Mouse (Mus musculus) neutrophil, adult 59 days (primary cell): ENCODE measurements around the gene Ssu72. TPM values are rescaled to one million over a fixed set of nuclear protein-coding genes. Genes with fewer than 3 reads are reported as not detected.

Source experiments
- total RNA-seq, 2 experiments: library from RNA; stranded (reverse); gene quantifications; 1 replicate in 1 of 2; 2 replicates in 1 of 2; pipeline ENCODE4 v1.2.4; 2023

The Ssu72 gene
- 10 to 100 TPM; 95.1 to 95.2 TPM for total RNA-seq

GRCm38 (mm10) chr4:155704721-155705591, at the start of gene Ssu72:
Gene Ssu72, plus strand, starts transcription at chr4:155704800.

DNA sequence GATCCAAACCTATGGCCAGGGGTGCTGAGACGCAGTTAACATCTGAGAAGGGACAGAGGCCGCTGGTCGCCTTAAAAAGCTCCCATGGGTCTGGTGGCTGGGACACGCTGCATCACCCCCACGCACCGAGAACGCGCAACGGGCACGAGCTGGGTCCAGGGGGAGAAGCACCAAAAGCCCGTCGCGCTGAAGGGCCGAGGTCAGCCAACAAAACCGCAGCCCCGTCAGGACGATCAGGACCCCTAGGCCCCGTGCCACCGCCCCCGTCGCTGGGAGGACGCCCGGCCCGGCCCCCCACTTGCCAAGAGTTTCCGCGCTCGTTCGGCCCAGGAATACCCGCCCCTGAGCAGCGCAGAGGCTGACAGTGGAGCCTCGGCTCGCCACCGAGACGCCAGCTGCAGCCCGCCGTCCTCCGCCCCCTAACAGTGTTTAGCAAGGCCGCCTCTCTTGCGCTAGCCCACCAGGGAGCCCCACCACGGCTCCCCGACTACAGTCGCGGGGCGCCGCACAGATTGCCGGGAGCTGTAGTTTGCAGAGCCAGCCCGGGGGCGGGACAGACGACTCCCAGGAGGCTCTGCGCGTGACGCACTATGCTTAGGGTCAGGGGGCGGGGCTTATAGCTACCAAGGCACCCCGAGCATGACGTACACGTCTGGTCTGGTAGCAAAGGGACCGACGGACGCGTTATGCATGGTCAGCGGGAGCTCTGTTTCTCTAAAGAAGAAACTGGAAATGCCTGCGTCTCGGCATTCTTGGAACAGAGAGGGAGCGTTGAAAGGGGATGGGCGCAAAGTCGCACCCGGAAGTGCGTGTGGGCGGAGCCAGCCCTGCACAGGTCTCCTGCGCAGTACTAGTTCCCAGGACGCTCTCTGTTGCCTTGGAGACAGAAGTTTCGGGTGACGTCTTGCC, 35.7 kb upstream of the Ssu72 start, which contains the start of gene Mib2:
Gene Mib2 (minus strand): TSS at position 510 of the 909 bp plus-strand sequence.

GRCm38 (mm10) chr4:155694111-155694481, 10.5 kb upstream of the Ssu72 start, which contains the start of gene Fndc10:
Gene Fndc10, plus strand, starts transcription at chr4:155694342.

DNA sequence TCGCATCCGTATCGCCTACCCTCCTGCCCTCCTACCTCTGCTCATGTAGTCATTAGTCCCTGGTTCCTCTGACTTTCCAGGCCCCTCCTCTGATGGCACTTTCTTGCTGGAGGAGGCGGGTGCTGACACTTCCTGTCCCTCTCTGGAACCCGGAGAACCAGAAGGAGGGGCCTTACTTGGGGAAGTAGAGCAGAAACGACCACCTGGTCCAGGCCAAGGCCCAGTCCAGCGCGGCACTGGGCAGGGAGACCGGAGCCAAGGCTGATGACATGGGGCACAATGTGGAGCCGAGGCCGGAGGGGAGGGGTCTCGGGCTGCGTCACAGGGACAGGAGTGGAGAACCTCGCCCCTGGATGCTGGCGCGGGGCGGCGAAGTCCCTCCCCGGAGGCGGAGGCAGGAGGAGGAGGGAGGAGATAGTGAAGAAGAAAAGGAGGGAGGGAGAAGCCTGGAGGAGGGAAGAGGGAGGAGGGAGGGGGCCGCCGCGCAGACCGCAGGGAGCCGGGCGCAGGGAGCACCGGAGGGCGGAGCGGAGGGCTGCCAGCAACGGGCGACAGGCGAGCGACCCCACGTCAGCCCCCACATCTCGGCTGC, 29.8 kb downstream of the Ssu72 start, which contains the start of gene Tmem240:
Gene Tmem240 (plus strand): TSS at position 451 of the 592 bp plus-strand sequence.

GRCm38 (mm10) chr4:155760613-155761355, 56.2 kb downstream of the Ssu72 start, which contains the start of gene Atad3a:
Gene Atad3a, minus strand, starts transcription at chr4:155761093.

GRCm38 (mm10) chr4:155774280-155774754, 69.7 kb downstream of the Ssu72 start, which contains the start of gene Vwa1:
Gene Vwa1, minus strand, starts transcription at chr4:155774698.

Other genes starting within 250 kb of the Ssu72 start
- gene Tmem52, start 235.7 kb upstream of the Ssu72 start, total RNA-seq = not detected
- gene Gnb1, start 213.4 kb upstream of the Ssu72 start, total RNA-seq = 100 to 1,000 TPM; 247 to 260 TPM
- 100 to 1,000 TPM; 370 to 381 TPM for gene Nadk, start 142.4 kb upstream of the Ssu72 start, total RNA-seq
- 10 to 100 TPM; 15.3 to 15.9 TPM for gene Slc35e2, start 103.4 kb upstream of the Ssu72 start, total RNA-seq
- gene Cdk11b, start 79.9 kb upstream of the Ssu72 start, total RNA-seq = 100 to 1,000 TPM; 142 to 143 TPM
- not detected for gene Gm10563, start 59.4 kb upstream of the Ssu72 start, total RNA-seq
- 1 to 10 TPM in 1 of 2 experiments, under 1 TPM in 1; 0.64 to 1.2 TPM for gene Mmp23, start 51.4 kb upstream of the Ssu72 start, total RNA-seq
- 10 to 100 TPM; 37.6 to 40.6 TPM for gene Mib2, start 35.6 kb upstream of the Ssu72 start, total RNA-seq
- under 1 TPM; 0.90 to 1.00 TPM for gene Fndc10, start 10.5 kb upstream of the Ssu72 start, total RNA-seq
- under 1 TPM; 0.44 to 0.51 TPM for gene Tmem240, start 30.0 kb downstream of the Ssu72 start, total RNA-seq
- 10 to 100 TPM; 10.7 to 13.0 TPM for gene Atad3a, start 56.3 kb downstream of the Ssu72 start, total RNA-seq
- not detected for gene Vwa1, start 69.9 kb downstream of the Ssu72 start, total RNA-seq
- not detected for gene Tmem88b, start 81.1 kb downstream of the Ssu72 start, total RNA-seq
- under 1 TPM in 1 of 2 experiments, not detected in 1; 0.40 TPM for gene Ankrd65, start 85.6 kb downstream of the Ssu72 start, total RNA-seq
- gene Mrpl20, start 98.1 kb downstream of the Ssu72 start, total RNA-seq = 10 to 100 TPM; 49.7 to 50.7 TPM
- 100 to 1,000 TPM; 131 to 142 TPM for gene Ccnl2, start 107.7 kb downstream of the Ssu72 start, total RNA-seq
- 100 to 1,000 TPM in 1 of 2 experiments, 10 to 100 TPM in 1; 81.0 to 100 TPM for gene Aurkaip1, start 126.5 kb downstream of the Ssu72 start, total RNA-seq
- under 1 TPM in 1 of 2 experiments, not detected in 1; 0.78 TPM for gene Mxra8, start 134.9 kb downstream of the Ssu72 start, total RNA-seq
- 10 to 100 TPM; 49.5 to 53.3 TPM for gene Dvl1, start 142.6 kb downstream of the Ssu72 start, total RNA-seq
- 1 to 10 TPM; 2.6 to 2.8 TPM for gene Tas1r3, start 158.6 kb downstream of the Ssu72 start, total RNA-seq
- 10 to 100 TPM; 22.2 TPM for gene Cptp, start 164.6 kb downstream of the Ssu72 start, total RNA-seq
- gene Ints11, start 164.7 kb downstream of the Ssu72 start, total RNA-seq = 10 to 100 TPM; 40.0 to 40.7 TPM
- 10 to 100 TPM; 12.2 TPM for gene Pusl1, start 187.0 kb downstream of the Ssu72 start, total RNA-seq
- gene Acap3, start 187.0 kb downstream of the Ssu72 start, total RNA-seq = 10 to 100 TPM; 57.0 to 63.5 TPM
- 10 to 100 TPM; 85.6 to 91.1 TPM for gene Ube2j2, start 239.0 kb downstream of the Ssu72 start, total RNA-seq